Mouse (Mus musculus): Measurements from ENCODE around the gene Trappc1. TPM values are rescaled to one million over a fixed set of nuclear protein-coding genes. Genes with fewer than 3 reads are reported as not detected.

The Trappc1 gene
- polyA plus RNA-seq, 1 experiment from 2014 or later: 183 TPM

DNA sequence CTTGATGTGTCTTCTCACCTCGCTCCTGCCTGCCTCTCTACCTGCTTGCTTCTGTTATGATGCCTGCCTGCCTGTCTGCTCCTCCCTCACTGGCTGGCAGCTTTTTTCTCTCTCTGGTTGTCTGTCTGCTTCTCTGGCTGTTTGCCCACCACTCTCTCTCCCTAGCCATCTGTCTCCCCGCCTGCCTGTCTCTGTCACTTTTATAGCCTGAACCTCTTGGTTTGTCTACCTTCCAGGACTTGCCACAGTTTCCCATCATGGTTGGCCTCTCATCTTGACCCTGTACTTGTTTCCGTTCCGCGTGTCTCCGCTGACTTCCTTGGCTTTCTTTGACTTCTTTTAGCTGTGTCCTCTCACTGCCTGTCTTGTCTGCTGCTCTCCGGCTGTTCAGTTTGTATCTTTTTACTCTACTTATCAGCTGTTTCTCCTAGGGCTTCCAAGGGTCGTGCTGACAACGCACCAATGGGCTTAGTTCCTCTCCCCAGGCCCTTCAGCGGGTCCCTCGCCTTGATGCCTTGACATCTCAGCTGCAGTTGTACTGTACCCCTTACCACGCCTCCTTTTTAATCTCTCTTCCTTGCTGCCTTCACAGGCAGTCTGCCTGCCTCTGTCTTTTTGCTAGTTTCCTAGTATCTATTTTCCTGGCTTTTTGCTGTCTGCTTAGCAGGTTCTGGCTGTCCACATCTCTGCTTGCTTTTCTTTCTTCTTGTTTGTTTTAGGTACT, 48.4 kb downstream of the Trappc1 start:
- Histone ChIP-seq H3K27ac (replicated peaks) (peak overlapping the region; percentile 75), H3K36me3 (no peaks in the 10 kb centered on the region), H3K9me3 (no peaks in the 10 kb centered on the region), H3K4me3 (no peak overlapping the region; the same call in 1 of the 2 replicates), H3K9ac (0 out of 2 replicates have a peak overlapping the region, but pooled peaks have one; percentile 24), H3K4me1 (replicated peaks) (peaks cover 36% of the 10 kb centered on the region), H3K27me3 (no peaks in the 10 kb centered on the region), H3K4me2 (peak overlapping the region; percentile 45)
- ATAC-seq (ENCODE audit: low FRiP score, low read depth): no peak
- 29% methylated on average over 12 of the region's 12 CpGs for WGBS

DNA sequence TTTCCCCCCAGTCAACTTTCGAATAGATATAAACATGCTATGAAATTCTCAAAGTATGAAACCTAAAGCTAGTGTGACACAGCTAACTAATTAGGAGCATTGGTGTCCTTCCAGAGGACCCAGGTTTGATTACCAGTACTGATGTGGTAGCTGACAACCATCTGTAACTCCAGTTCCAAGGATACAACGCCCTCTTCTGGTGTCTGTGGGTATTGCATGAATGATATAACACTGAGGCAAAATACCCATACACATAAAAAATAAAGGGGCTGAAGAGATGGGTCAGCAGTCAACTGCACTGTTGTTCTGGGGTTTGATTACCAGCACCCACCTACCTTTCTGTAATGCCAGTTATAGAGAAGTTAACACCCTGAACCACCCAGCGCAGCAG, 49.0 kb downstream of the Trappc1 start:
- no peak for ATAC-seq (ENCODE audit: low FRiP score, low read depth)
- H3K4me3 ChIP-seq: no peak overlapping the region
- peaks cover 30% of the 10 kb centered on the region for H3K4me1 ChIP-seq (replicated peaks)
- 64% methylated on average over 3 of the region's 3 CpGs for WGBS
- peak overlapping the region; percentile 75 for H3K27ac ChIP-seq (replicated peaks)
- H3K27me3 ChIP-seq: no peaks in the 10 kb centered on the region
- no peak overlapping the region for H3K9ac ChIP-seq
- H3K4me2 ChIP-seq: no peak overlapping the region; the same call in 1 of the 2 replicates
- H3K36me3 ChIP-seq: no peaks in the 10 kb centered on the region
- H3K9me3 ChIP-seq: no peaks in the 10 kb centered on the region

DNA sequence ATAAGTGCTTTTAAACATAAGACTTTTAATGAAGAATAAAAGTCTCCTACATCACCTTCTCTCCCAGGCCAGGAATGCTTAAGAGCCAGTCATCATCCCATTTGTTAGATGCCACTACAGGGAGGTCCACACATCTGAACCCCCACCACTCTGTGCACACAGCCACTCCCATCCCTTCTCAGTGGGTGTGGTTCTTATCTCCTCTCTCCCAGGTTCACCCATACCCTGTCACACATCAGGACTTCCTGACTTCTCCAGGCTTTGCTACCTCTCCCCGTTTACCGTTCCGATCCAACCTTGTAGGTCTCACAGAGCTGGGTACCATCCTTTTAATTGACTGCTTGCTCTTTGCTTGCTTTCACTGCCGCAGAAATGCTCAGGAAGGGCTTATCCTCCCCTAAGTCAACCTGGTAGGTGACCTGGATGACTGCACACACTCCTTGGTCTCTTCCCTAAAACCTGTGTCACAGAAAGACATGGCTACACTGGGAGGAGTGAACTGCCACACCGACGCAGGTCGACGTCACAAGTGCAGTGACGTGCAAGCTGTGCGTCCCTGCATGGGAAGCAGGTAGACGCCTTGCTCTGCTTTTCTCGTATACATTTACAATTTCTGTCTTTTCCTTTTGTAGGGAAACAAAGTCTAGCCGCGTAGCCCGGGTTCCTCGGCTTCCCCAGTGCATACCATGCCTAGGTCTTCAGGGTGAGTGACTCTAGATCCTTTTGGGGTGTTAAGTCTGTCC, 49.6 kb downstream of the Trappc1 start:
- H3K4me2 ChIP-seq: no peak overlapping the region
- H3K36me3 ChIP-seq: no peaks in the 10 kb centered on the region
- no peaks in the 10 kb centered on the region for H3K27me3 ChIP-seq
- peaks cover 26% of the 10 kb centered on the region for H3K4me1 ChIP-seq (replicated peaks)
- WGBS: 94% methylated on average over 16 of the region's 16 CpGs
- no peak overlapping the region for H3K4me3 ChIP-seq
- no peak overlapping the region for H3K27ac ChIP-seq (replicated peaks)
- no peaks in the 10 kb centered on the region for H3K9me3 ChIP-seq
- H3K9ac ChIP-seq: no peak overlapping the region
- no peak for ATAC-seq (ENCODE audit: low FRiP score, low read depth)

Other genes starting within 250 kb of the Trappc1 start
- 317 and 437 TPM in 2 replicates for gene Vamp2, start 235.5 kb upstream of the Trappc1 start, polyA plus RNA-seq (2015; fragmentation: Nextera tagmentation; extraction: Ambion mirVana)
- 10.0 and 10.1 TPM in 2 replicates for gene Per1, start 228.8 kb upstream of the Trappc1 start, polyA plus RNA-seq (2015; fragmentation: Nextera tagmentation; extraction: Ambion mirVana)
- gene Hes7, start 203.6 kb upstream of the Trappc1 start, polyA plus RNA-seq (2015; fragmentation: Nextera tagmentation; extraction: Ambion mirVana): 0.87 and 0.98 TPM in 2 replicates
- 0.40 and 0.42 TPM in 2 replicates for gene 9130213A22Rik, start 201.4 kb upstream of the Trappc1 start, polyA plus RNA-seq (2015; fragmentation: Nextera tagmentation; extraction: Ambion mirVana)
- 4.7 and 6.5 TPM in 2 replicates for gene Aloxe3, start 198.1 kb upstream of the Trappc1 start, polyA plus RNA-seq (2015; fragmentation: Nextera tagmentation; extraction: Ambion mirVana)
- 0.35 and 0.72 TPM in 2 replicates for gene Alox12b, start 167.0 kb upstream of the Trappc1 start, polyA plus RNA-seq (2015; fragmentation: Nextera tagmentation; extraction: Ambion mirVana)
- 0.34 and 0.44 TPM in 2 replicates for gene Alox8, start 126.1 kb upstream of the Trappc1 start, polyA plus RNA-seq (2015; fragmentation: Nextera tagmentation; extraction: Ambion mirVana)
- 0.40 and 0.43 TPM in 2 replicates for gene Gucy2e, start 86.9 kb upstream of the Trappc1 start, polyA plus RNA-seq (2015; fragmentation: Nextera tagmentation; extraction: Ambion mirVana)
- 16.2 and 17.3 TPM in 2 replicates for gene Cntrob, start 205 bp upstream of the Trappc1 start, polyA plus RNA-seq (2015; fragmentation: Nextera tagmentation; extraction: Ambion mirVana)
- gene Kcnab3, start 2.3 kb downstream of the Trappc1 start, polyA plus RNA-seq (2015; fragmentation: Nextera tagmentation; extraction: Ambion mirVana): 4.7 and 5.9 TPM in 2 replicates
- 221 and 228 TPM in 2 replicates for gene Rnf227, start 16.5 kb downstream of the Trappc1 start, polyA plus RNA-seq (2015; fragmentation: Nextera tagmentation; extraction: Ambion mirVana)
- gene Chd3, start 45.4 kb downstream of the Trappc1 start, polyA plus RNA-seq (2015; fragmentation: Nextera tagmentation; extraction: Ambion mirVana): 83.5 and 83.7 TPM in 2 replicates
- 109 and 121 TPM in 2 replicates for gene Naa38, start 71.5 kb downstream of the Trappc1 start, polyA plus RNA-seq (2015; fragmentation: Nextera tagmentation; extraction: Ambion mirVana)
- gene Cyb5d1, start 71.7 kb downstream of the Trappc1 start, polyA plus RNA-seq (2015; fragmentation: Nextera tagmentation; extraction: Ambion mirVana): 30.6 and 33.5 TPM in 2 replicates
- 6.8 and 7.2 TPM in 2 replicates for gene Tmem88, start 74.3 kb downstream of the Trappc1 start, polyA plus RNA-seq (2015; fragmentation: Nextera tagmentation; extraction: Ambion mirVana)
- gene Kdm6b, start 89.7 kb downstream of the Trappc1 start, polyA plus RNA-seq (2015; fragmentation: Nextera tagmentation; extraction: Ambion mirVana): 33.7 and 34.9 TPM in 2 replicates
- gene Dnah2, start 225.1 kb downstream of the Trappc1 start, polyA plus RNA-seq (2015; fragmentation: Nextera tagmentation; extraction: Ambion mirVana): 3.4 and 4.0 TPM in 2 replicates
- 134 and 160 TPM in 2 replicates for gene Efnb3, start 236.2 kb downstream of the Trappc1 start, polyA plus RNA-seq (2015; fragmentation: Nextera tagmentation; extraction: Ambion mirVana)